Mouse (Mus musculus) CH12.LX (cell line): ENCODE results near the gene Hist1h2be. TPM values are rescaled to one million over a fixed set of nuclear protein-coding genes. Genes with fewer than 3 reads are reported as not detected.

Experiments
- DNase-seq: peaks from one replicate; pipeline ENCODE4 v3.0.0-alpha.2; 2013; ENCODE audit errors: extremely low read depth
- H3K27ac ChIP-seq: 2 replicates; pipeline ENCODE4 v1.5.1; 2012; ENCODE audit warnings: low read depth, mild to moderate bottlenecking, control low read depth, moderate library complexity; ENCODE audit not compliant: insufficient read depth
- H3K27me3 ChIP-seq: replicated peaks from 2 replicates; pipeline ENCODE3; 2012; ENCODE audit warnings: inconsistent platforms
- H3K36me3 ChIP-seq, 2 experiments: replicated peaks in 1 of 2; 2 replicates each; pipeline versions ENCODE3 to v1.6.1; 2012; ENCODE audit warnings: inconsistent platforms in 1 of 2, low read length in 1 of 2, mild to moderate bottlenecking in 1 of 2, mixed read lengths in 1 of 2, moderate library complexity in 1 of 2; ENCODE audit not compliant: control insufficient read depth in 1 of 2, insufficient read depth in 1 of 2
- H3K4me1 ChIP-seq, 2 experiments: 2 replicates each; pipeline ENCODE4 v1.6.1; 2012; ENCODE audit warnings: inconsistent platforms in 1 of 2, moderate library complexity in 1 of 2; ENCODE audit not compliant: insufficient read depth in 2 of 2, control insufficient read depth in 1 of 2
- H3K4me2 ChIP-seq: 2 replicates; pipeline ENCODE4 v1.6.1; 2012; ENCODE audit warnings: low read depth, mild to moderate bottlenecking, control low read depth; ENCODE audit not compliant: poor library complexity, insufficient read depth, severe bottlenecking
- H3K4me3 ChIP-seq, 3 experiments: fragments of 150-350 bp in 1 of 3; sonication (generic) in 1 of 3; replicated peaks in 1 of 3; 2 replicates each; pipeline versions ENCODE3 to v1.5.1; 2011 to 2012; ENCODE audit warnings: low read depth in 2 of 3, low read length in 2 of 3, mild to moderate bottlenecking in 2 of 3, moderate library complexity in 2 of 3, control low read depth in 1 of 3, improper control_type of control experiment in 1 of 3, inconsistent platforms in 1 of 3, mixed read lengths in 1 of 3; ENCODE audit not compliant: poor library complexity in 1 of 3
- H3K79me2 ChIP-seq: replicated peaks from 2 replicates; pipeline ENCODE4 v1.6.1; 2012; ENCODE audit warnings: mild to moderate bottlenecking, moderate library complexity; ENCODE audit not compliant: control insufficient read depth, poor library complexity, insufficient read depth, severe bottlenecking; ENCODE audit errors: extremely low read depth
- H3K9ac ChIP-seq: 2 replicates; pipeline ENCODE4 v1.6.1; 2012; ENCODE audit warnings: low read depth, mild to moderate bottlenecking, control low read depth, moderate library complexity; ENCODE audit not compliant: insufficient read depth
- H3K9me3 ChIP-seq: replicated peaks from 2 replicates; pipeline ENCODE3; 2012; ENCODE audit warnings: low read length, inconsistent platforms, mixed read lengths
- BHLHE40 ChIP-seq: IDR thresholded peaks from 2 replicates; pipeline ENCODE4 v1.6.1; 2011; ENCODE audit warnings: mild to moderate bottlenecking, low read depth, low read length, improper control_type of control experiment
- CTCF ChIP-seq, 2 experiments: IDR thresholded peaks in 1 of 2; conservative IDR thresholded peaks in 1 of 2; 2 replicates each; pipeline ENCODE4 v1.5.1; 2011 to 2012; ENCODE audit warnings: low read depth in 2 of 2, low read length in 2 of 2, improper control_type of control experiment in 1 of 2, inconsistent platforms in 1 of 2, mild to moderate bottlenecking in 1 of 2, moderate library complexity in 1 of 2
- E2F4 ChIP-seq: IDR thresholded peaks from 2 replicates; pipeline ENCODE4 v1.6.1; 2011; ENCODE audit warnings: low read depth, low read length, improper control_type of control experiment; ENCODE audit not compliant: insufficient replicate concordance
- ELF1 ChIP-seq: IDR thresholded peaks from 2 replicates; pipeline ENCODE4 v1.6.1; 2014; ENCODE audit warnings: low read depth, mild to moderate bottlenecking, inconsistent platforms, low read length, improper control_type of control experiment
- EP300 ChIP-seq: IDR thresholded peaks from 2 replicates; pipeline ENCODE4 v1.6.1; 2011; ENCODE audit warnings: low read length, improper control_type of control experiment
- GABPA ChIP-seq: IDR thresholded peaks from 2 replicates; pipeline ENCODE4 v1.6.1; 2012; ENCODE audit warnings: low read depth, low read length, improper control_type of control experiment, inconsistent platforms; ENCODE audit not compliant: insufficient replicate concordance
- IRF4 ChIP-seq: IDR thresholded peaks from 2 replicates; pipeline ENCODE4 v1.6.1; 2014; ENCODE audit warnings: low read depth, mild to moderate bottlenecking, inconsistent platforms, low read length, improper control_type of control experiment
- JUN ChIP-seq: IDR thresholded peaks from 2 replicates; pipeline ENCODE4 v1.6.1; 2011; ENCODE audit warnings: low read depth, mild to moderate bottlenecking, low read length, improper control_type of control experiment, moderate library complexity; ENCODE audit not compliant: insufficient read depth
- SIN3A ChIP-seq: IDR thresholded peaks from 2 replicates; pipeline ENCODE4 v1.6.1; 2012; ENCODE audit warnings: low read length, improper control_type of control experiment, inconsistent platforms
- USF1 ChIP-seq: IDR thresholded peaks from 2 replicates; pipeline ENCODE4 v1.6.1; 2014; ENCODE audit warnings: low read depth, mild to moderate bottlenecking, inconsistent platforms, low read length, improper control_type of control experiment
- ZC3H11A ChIP-seq: IDR thresholded peaks from 2 replicates; pipeline ENCODE4 v1.6.1; 2012; ENCODE audit warnings: low read depth, mild to moderate bottlenecking, inconsistent platforms, low read length, improper control_type of control experiment
- ZKSCAN1 ChIP-seq: IDR thresholded peaks from 2 replicates; pipeline ENCODE4 v1.6.1; 2012; ENCODE audit warnings: low read depth, inconsistent platforms, low read length, improper control_type of control experiment, borderline replicate concordance
- dilution Hi-C: fragments of 300-500 bp; cut with MboI; formaldehyde crosslinking; loops from 2 replicates; pipeline ENCODE4 v1.14.3; 2020; ENCODE audit warnings: low sequenced_read_pairs; ENCODE audit not compliant: extremely low pct_unique_long_range_greater_than_20kb, extremely low pct_ligation_motif_present
- in situ Hi-C: fragments of 300-500 bp; cut with MboI; formaldehyde crosslinking; loops from 3 replicates; pipeline ENCODE4 v1.14.3; 2019; ENCODE audit warnings: low sequenced_read_pairs, low pct_ligation_motif_present, low pct_unique_long_range_greater_than_20kb, mixed read lengths
- polyA plus RNA-seq: library from polyadenylated mRNA; unstranded; fragments of >175 nt; gene quantifications from 2 replicates; pipeline ENCODE4 v1.2.1, GENCODE M21; 2012; ENCODE audit warnings: low read depth; ENCODE audit not compliant: insufficient read length
- total RNA-seq, 2 experiments: library from RNA; depleted of rRNA; stranded (reverse); fragments of 300-350 nt in 1 of 2; fragments of >200 nt in 1 of 2; gene quantifications; 2 replicates each; pipeline ENCODE4 v1.2.3; 2012 to 2014

The Hist1h2be gene
- total and polyA plus RNA-seq, 3 experiments, result 0.70 to 282 (median 4.7) TPM

DNA sequence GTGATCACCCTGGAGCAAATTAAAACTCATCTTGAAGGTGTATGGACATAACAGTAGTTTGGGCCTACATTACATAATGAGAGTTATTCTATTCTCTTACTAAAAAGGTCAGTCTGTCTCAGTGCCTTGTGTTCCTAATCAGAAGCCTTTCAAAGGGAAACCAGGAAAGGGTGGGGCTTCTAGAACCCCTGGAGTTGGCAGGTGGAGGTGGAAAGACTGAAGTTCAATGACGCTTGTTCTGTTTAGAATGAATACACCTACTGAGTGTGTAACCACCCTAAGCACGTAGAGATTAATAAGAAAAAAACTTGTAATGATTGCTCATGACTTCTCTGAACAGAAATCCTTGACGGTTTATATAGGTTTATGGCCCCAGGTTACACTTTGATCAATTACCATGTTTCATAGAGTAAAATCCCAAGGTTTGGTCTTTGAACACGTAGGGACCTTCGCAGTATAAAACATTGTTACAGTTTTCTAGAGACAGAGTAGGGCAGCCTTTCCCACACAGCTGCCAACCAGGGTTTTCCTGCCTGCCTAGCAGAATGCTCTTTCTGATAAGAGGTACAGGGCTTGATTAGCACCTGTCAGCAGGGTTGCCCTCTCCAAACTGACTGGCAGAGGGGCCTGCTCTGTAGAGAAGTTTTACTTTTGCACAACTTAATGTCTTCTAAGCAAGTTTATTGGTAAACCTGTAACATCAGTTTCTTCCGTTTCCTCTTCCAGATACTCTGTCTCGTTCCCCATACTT is 25.1 kb downstream of the Hist1h2be start:
- dilution Hi-C loops, result no loop called here
- H3K4me1 ChIP-seq, result peaks cover 2 to 31% of the 10 kb centered on the region in 2 experiments; a peak in 3 of 4 replicates
- DNase-seq, result no peak

DNA sequence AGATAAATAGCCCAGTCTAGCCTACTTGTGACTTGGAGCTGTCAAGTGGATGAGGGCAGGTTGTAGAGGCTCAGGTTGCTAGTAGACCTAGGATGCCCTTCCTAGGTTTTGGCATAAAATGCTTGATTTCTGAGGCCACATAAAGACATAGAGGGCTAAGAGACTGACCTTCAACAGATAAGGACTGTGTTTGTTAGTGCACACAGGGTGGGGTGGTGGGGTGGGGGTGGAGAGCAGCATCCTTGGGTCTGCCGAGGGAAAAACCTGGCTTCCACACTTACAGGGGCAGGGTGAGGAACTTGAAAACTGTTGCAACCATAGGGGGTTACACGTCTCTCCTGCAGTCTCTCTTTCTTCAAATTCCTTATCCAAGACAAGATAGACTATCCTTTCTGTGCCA is 25.7 kb downstream of the Hist1h2be start:
- TF ChIP-seq GABPA (no peak), SIN3A (no peak), JUN (no peak), IRF4 (no peak)
- Histone ChIP-seq H3K4me2 (no peak overlapping the region), H3K36me3 (no peaks in the 10 kb centered on the region), H3K9ac (no peak overlapping the region), H3K9me3 (no peaks in the 10 kb centered on the region), H3K79me2 (no peaks in the 10 kb centered on the region), H3K4me3 (no peak overlapping the region), H3K27me3 (no peaks in the 10 kb centered on the region), H3K4me1 (peaks cover 2 to 34% of the 10 kb centered on the region in 2 experiments; a peak in 3 of 4 replicates), H3K27ac (no peak overlapping the region)
- no peak for DNase-seq
- dilution Hi-C loops, result no loop called here
- in situ Hi-C loops, result no loop called here

More for the DNA sequence above, 25.1 kb downstream of the Hist1h2be start:
- in situ Hi-C loops, result no loop called here
- no peaks in the 10 kb centered on the region for H3K79me2 ChIP-seq
- no peak overlapping the region for H3K27ac ChIP-seq
- H3K4me2 ChIP-seq, result no peak overlapping the region
- H3K9me3 ChIP-seq, result no peaks in the 10 kb centered on the region
- TF ChIP-seq ZKSCAN1 (no peak), CTCF (conservative IDR thresholded peaks at IDR 0.05 in 1 of 2, IDR thresholded peaks at IDR 0.05 in 1 of 2; ENCODE audit: low read depth in 2 of 2, low read length in 2 of 2) (no peak), USF1 (no peak), ELF1 (no peak), BHLHE40 (no peak), ZC3H11A (no peak), EP300 (no peak), E2F4 (no peak)
- no peaks in the 10 kb centered on the region for H3K36me3 ChIP-seq
- no peaks in the 10 kb centered on the region for H3K27me3 ChIP-seq
- H3K4me3 ChIP-seq, result no peak overlapping the region
- H3K9ac ChIP-seq, result no peak overlapping the region
